Mouse (Mus musculus): ENCODE results near the gene Ifi35.
A peak's percentile ranks its signal among the peaks of the same experiment; 100 is the strongest.
"Not testable (repeated sequence)": the region's sequence is repeated elsewhere in the genome, so short reads cannot be mapped to it uniquely, and the experiment has no call there.

Ifi35 gene

DNA sequence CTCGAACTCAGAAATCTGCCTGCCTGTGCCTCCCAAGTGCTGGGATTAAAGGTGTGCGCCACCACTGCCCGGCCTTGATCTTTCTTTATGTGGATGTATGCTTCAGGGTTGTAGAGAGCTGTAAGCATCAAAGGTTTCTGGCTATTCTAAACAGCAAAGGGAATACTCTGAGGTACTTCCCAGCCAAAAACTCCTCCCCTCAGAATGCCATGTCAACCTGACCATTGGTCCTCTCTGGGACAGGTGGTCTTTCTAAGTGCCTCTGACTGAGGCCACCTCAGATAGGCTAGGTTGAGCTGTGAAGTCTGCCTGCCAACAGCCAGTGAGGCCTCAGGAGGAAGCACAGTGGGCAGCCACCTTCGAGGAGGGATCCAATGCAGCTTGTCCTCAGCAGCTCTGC lies 692 bp downstream of the Ifi35 start:
- DNase-seq, result no peak

DNA sequence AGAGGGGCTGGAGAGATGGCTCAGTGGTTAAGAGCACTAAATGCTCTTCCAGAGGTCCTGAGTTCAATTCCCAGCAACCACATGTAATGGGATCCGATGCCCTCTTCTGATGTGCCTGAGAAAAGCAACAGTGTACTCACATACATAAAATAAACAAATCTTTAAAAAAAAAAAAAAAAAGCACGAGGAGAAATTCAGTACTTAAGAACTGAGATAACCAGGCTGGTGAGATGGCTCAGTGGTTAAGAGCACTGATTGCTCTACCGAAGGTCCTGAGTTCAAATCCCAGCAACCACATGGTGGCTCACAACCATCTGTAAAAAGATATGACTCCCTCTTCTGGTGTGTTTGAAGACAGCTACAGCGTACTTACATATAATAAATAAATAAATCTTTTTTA lies 1.4 kb downstream of the Ifi35 start:
- DNase-seq, result not testable (repeated sequence)

DNA sequence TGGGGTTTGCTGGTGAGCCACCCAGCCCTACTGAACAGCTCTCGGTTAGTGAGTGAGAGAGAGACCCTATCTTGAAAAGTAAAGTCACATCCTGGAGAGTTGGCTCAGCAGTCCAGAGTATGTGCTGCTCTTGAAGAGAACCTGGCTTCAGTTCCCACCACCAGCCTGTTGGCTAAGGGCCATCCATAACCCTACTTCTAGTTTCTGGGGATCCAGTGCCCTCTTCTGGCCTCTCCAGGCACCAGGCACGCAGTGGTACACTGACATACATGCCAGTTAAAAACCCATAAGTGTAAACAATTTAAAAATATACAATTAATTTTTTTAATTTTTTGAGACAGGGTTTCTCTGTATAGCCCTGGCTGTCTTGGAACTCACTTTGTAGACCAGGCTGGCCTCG lies 2.2 kb downstream of the Ifi35 start:
- DNase-seq, result no peak

DNA sequence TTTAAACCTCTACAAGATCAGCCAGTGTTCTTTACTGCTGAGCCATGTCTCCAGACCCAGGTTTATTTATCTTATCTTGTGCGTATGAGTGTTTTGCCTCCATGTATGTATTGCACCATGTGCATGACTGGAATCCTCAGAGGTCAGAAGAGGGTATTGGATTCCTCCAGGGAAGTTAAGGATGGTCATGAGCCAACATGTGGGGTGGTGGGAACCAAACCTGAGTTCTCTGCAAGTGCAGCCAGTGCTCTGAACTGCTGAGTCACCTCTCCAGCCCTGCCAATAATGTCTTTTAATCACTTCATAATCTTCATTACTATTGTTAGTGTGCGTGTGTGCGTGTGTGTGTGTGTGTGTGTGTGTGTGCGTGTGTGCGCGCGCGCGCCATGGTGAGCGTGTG lies 3.3 kb downstream of the Ifi35 start:
- DNase-seq, result no peak

DNA sequence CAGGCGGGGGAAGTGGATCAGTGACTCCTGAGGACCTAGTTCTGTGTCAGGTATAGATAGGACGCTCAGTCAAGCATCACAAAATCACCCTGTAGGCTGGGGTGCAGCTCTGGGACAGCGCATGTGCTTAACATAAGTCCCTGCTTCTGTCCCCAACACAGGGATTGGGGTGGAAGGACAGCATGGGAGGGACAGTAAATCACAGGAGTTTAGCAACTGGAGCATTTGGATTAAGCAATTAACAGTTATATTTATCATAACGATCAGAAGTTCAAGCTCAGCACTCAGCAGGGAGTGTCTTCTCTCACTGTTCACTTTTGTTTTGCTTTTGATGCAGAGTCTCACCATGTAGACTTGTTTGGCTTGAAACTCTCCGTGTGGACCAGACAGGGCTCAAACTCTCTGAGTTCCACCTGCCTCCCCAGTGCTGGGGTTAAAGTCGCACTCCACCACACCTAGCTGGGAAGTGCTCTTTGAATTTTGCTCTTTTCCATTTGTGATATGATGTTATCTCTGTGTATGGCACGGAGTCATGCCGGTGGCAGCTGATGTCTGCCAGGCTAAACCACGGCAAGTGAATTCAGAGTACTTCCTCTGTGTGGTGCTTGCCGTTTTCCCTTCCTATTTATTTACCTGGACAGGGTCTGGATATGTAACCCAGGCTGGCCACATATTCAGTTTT lies 4.0 kb downstream of the Ifi35 start:
- DNase-seq, result no peak

DNA sequence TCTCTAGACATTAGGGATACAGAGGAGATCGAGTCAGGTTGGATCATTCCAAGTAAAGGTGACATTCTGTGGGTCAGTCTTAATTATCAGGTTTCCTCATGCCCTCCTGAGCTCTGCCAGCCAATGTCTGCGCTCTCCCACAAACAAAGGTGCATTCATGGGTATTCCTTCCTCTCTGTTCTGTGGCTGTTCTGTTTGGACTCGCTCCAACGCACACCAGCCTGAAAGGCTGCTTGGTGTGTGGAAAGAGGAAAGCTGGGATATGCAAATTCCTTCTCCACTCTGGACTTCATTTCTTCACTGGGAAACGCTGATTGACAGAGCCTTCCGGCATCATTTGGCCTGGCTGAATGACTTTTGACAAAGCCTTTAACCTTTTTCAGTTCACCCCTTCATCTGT lies 6.5 kb downstream of the Ifi35 start:
- DNase-seq, result no peak

DNA sequence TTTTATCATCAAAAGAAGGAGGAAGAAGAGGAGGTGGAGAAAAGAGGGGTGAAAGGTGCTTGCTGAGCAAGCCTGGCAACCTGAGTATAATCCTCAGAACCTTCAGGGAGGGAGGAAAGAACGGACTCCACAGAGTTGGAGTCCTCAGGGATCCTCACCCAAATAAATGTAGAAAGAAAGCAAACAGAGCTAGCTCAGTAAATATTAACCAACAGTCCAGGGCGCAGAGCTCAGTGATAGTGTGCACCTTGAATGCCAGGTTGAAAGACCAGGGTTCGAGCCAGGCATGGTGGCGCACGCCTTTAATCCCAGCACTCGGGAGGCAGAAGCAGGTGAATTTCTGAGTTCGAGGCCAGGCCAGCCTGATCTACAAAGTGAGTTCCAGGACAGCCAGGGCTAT lies 7.4 kb downstream of the Ifi35 start:
- DNase-seq, result no peak

DNA sequence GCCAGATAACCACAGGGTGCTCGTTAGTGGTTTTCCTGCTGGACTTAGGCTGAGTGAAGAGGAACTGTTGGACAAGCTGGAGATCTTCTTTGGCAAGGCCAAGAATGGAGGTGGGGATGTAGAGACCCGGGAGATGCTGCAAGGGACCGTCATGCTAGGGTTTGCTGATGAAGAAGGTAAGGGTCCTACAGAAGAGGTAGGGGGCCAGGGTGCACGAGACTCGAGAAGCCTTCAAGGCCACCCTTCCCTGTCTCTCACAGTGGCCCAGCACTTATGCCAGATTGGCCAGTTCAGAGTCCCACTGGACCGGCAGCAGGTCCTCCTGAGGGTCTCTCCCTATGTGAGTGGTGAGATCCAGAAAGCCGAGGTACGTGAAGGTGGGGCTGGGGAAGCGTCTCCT lies 9.4 kb downstream of the Ifi35 start:
- no peak for DNase-seq

DNA sequence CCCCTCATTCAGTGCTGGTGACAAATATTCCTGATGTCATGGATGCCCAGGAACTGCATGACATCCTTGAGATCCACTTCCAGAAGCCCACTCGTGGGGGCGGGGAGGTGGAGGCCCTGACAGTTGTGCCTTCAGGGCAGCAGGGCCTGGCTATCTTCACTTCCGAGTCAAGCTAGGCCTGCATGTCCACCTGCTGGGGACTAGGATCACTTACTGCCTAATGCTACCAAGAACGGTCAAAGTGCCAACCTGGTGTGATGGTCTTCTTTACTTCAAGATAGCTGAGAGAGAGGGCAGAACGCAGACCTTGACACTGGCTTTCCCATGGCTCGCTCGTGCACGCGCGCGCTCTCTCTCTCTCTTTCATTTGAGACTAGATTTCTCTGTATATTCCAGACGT lies 10.0 kb downstream of the Ifi35 start:
- no peak for DNase-seq

DNA sequence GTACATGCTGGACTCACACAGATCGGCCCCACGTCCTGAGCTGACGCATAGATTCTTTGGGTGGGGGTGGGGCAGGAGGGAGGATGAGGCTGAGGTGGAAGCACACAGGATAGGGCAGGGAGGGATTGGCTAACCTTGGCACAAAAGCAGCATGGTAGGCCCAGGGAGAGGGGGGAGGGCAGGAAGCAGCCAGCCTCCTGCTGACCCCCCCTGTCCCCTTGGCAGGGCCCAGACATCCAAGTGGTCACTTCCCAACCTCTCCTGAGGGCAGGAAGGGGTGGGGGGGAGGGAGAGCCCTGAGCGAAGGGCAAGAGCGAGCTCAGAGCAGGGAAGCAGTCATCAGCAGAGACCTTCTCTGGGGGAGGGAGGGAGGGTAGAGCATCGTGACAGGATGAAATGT lies 11.5 kb downstream of the Ifi35 start:
- DNase-seq, result no peak

DNA sequence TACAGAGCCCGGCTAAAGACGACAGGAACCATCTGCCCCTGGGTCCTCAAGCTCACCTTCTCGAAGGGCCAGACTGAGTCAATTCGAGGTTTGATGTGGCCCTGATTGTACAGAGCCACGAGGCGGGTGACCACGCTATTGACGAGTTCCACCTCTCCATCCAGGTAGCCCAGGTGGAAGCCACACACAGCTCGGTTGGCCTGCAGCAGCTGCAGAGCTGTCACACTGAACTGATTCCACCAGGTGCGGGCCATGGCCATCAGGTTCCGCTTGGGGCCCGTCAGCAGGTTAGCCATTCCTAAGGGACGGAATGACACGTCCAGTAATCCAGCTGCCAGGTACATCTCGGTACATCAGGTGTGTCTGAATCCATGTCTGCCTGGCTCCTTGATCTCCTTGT lies 12.1 kb downstream of the Ifi35 start:
- DNase-seq, result no peak

DNA sequence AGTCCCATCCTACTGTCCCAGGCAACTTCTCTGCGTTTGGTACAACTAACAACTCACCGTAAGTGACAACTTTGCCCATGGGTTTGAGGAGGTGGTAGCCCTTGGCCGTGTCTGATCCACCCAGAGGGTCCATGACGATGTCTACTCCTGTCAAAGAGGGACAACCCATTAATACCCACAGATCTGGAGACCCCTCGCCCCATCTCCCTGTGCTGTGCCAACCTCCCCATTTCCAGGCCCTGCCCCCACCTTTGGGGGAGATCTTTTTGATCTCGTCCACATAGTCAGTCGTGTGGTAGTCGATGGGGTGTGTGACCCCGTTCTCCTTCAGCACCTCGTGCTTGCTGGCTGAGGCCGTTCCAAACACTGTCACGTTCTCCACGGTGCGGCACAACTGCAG lies 13.9 kb downstream of the Ifi35 start:
- no peak for DNase-seq

DNA sequence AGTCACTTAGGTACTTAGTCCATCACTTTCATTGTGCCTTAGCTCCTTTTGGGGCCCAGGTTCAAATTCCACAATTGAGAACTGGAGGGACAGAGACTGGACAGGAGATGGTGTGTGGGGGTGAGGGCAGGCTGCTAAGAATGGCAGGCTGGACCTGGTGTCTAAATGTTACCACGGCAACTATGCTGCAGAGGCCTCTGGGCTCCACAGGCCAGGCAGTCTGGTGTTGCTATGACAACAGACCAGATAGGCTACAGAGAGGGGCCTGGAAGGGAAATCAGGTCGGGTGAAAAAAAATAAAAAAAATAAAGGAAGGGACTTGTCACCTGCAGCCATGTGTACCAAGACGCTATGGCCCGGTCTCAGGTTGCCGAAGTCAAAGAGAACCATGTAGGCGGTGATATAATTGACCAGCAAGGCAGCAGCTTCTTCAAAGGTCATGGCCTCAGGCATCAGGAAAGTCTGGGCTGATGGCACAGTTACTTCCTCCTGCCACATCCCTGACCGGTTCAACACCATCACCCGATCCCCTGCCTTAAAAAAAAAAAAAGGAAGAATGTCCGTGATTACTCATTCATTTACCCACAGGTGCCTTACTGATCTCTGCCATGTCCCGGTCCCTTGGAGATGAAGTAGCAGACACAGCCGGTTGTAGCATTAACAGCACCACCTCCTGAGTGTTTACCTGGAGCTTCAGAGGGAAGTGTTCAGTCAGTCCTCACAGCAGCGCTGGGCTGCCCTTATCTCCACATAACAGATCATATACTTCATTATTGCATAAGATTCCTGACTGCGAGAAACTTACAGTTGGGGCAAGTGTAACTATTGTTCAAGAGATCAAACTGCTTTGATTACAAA lies 14.6 kb downstream of the Ifi35 start:
- no peak for DNase-seq

DNA sequence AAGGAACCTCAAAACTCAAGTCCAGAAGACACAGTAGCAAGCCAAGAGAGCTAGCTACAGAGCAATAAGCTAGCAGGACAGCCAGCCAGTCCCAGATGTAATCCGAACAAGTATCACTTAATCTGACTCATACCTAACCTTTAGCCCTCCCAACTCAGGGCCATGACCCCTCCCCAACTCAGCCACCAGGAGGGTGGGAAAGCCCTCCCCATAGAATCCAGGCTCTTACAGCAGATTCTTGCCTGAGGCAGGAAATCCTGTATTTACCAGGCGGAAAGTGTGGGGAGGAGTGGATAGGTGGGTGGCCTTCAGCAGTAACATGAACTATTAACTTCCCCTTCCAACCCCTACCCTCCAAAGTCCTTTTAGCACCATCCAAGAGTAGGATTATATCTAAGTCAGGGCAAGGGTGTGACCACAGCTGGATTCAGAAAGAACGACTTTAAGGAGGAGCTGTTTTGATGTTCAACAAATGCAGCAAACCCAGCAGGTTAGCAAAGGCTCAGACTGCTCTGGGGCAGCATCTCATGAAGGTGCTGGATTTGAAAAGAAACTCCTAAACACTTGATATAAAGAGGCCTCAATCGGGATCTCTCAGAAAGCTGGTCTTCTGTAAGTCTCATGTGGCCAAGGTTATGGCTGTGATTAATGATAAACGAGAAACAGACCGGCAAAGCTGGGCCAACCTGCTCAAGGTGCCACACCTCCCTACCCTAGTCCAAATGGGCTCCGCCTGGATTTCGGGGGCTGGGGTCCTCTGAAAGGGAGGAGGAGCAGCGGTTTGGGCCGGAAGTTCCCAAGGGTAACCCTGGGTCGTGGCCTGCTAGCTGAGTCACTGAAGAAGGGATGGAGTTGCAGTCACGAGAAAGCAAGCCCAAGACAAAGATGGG lies 16.2 kb downstream of the Ifi35 start, which contains the start of gene Rnd2:
Gene Rnd2 (plus strand): TSS at position 789 of the 890 bp plus-strand sequence.
- DNase-seq, result no peak

DNA sequence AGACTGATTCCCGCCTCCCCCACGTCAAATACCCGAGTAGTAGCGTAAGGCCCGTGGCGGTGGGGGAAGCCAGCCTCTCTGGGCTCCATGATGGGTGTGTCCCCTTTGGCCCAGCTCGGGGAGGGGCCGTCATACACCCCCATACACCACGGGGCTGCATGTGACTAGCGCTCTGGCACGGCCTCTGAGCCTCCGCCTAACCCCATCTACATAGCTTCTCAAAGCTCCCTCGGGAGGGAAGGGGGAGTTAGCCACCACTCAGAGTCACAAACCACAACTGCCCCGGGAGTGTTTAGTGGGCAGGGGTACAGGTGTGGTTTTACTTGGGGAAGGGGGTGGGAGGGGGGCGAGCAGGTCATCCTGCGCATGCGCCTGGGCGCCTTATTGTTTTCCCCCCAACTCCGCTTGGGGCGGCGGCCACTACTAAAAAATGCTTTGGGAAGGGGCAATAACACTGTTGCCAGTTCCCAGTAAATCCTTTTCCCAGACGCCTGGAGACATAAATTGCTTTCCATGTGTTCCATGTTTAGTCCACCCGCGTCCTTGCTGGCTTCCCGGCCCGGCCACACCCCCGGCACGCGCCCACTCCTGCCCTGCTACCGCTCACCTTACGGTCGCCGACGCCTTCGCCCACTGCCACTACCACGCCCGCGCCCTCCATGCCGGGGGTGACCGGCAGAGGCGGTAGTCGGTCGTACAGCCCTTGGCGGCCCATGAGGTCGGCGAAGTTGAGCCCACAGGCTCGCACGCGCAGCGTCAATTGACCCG lies 17.1 kb downstream of the Ifi35 start:
- peak; percentile 74 for DNase-seq

DNA sequence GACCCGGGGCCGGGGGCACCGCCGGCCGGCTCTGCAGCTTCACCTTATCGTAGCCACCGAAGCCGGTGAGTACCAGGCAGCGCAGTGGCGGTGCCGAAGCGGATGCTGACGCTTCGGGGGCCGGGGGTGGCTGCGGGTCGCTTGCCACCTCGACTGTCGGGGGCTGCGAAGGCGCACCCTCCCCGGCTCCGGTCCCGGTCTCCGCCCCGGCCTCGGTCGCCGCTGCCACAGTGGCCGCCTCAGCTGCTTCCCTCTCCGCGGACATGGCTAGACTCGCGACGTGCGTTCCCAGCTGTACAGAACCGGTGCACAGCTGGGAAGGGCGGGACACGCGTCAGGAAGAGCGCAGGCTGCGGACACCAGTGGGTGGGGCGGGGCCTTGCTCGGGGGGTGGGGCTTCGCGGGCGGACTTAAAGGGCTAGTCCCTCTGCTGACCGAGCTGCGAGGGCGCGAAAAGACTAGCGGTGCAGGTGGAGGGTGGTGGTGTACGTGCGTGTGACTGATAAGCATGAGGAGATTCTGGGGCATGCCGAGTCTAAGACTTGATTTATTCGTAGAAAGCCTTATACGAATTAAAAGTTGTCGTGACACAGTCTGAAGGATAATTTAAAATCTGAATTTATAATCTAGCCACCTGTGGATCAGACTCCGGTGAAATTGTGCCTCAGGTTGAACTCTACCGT lies 17.8 kb downstream of the Ifi35 start, which contains the start of gene Vat1:
Gene Vat1 (minus strand): TSS at position 362 of the 683 bp plus-strand sequence.
- peak; percentile 69 for DNase-seq

DNA sequence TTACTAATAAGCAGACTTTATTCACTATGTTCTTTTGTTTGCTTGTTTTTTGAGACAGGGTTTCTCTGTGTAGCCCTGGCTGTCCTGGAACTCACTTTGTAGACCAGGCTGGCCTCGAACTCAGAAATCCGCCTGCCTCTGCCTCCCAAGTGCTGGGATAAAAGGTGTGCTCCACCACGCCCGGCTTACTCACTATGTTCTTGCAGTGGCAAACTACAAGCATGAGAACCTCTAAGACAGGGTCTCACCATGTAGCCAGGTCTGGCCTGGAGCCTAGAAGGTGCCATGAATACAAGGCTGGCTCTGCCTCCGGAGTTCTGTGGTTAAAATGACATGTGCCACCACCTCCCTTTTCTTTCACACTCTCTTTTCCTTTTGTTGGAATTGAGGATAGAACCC lies 18.3 kb downstream of the Ifi35 start:
- not testable (repeated sequence) for DNase-seq

DNA sequence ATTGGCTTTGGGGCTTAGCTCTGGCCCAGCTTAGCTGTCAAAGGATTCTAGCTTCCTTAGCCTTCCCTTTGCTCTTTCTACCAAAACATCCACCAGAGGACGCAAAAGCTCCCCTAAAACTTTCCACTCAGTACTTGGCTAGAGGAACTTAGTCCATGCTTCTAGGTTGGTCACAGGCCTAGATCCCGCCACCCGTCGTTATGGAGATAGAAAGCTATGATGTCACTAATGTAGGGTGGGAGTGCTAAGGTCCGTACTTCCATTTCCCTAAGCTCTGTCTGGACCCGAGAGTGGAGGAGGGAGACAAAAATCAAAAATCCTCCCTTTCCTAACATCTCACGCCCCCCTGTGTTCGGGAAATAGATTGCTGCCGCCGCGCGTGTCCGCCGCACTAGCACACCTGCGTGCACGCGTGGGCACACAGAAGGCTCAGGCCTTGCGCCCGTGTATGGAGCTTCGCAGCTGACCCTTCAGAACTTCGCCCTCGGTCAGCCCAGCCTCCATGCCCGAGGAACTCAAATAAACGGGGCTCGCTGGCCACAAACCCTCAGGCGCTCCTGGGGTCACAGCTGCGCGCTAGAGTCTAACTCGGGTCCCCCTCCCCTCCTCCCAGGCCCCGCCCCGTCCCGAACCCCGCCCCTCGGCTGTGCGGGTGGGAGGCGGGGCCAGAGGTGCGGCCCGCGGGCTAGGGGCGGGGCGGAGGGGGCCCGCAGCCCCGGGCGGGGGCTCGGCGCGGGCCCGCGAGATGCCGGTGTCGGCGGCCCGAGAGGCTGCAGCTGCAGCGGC lies 19.5 kb downstream of the Ifi35 start:
- DNase-seq, result peak; percentile 67

DNA sequence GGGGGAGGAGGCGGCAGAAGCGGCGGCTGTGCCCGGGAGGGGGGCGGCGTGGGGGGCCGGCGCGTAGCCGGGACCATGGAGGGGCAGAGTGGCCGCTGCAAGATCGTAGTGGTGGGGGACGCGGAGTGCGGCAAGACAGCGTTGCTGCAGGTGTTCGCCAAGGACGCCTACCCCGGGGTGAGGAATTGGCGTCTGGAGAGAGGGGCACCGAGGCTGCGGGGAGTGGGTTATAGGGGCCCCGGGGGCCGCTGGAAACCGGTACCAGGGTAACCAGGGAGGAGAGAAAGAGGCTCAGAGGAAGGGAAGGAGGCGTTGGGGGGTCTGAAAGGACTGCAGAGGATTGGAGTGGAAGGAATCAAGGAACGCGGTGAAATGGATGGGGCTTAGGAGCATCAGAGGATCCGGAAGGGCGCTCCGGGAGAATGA lies 20.1 kb downstream of the Ifi35 start:
- DNase-seq, result no peak

DNA sequence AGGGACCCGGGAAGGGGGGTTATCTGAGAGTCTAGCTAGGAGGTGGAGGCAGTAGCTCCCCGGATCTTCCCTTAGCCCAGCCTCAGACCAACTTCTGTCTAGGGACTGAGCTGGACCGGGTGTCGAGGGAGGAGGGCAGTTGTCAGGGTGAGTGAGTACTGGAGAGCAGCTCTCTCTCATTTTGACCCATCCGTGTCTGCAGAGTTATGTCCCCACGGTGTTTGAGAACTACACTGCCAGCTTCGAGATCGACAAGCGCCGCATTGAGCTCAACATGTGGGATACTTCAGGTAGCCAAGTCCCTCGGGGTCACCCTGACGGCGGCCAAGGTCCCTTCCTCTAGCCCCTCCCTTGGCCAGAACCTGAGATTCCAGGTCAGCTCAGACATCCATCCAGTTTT lies 20.5 kb downstream of the Ifi35 start:
- DNase-seq, result no peak

DNA sequence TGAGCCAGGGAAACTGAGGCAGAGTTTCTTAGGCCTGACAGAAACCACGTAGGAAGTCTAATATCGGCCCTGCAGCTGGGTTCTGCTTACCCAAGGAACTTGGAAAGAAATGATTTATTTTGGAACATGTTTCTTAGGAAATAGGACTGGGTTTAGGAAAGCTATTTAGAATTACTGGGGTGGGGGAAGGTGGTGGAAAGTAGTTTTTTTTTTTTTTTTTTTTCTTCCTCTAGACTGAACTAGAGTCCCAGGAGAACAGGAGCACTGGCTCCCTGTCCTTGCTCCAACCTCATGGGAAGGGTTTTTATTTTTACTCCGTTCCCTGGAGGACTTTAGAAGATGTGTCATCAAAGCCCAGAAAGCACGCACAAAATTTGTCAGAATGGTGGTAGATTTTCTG lies 20.9 kb downstream of the Ifi35 start:
- no peak for DNase-seq
